In genomic region chr6:77357748-77358470, GRCm38 (mm10) we compare ENCODE assay signal across 12 mouse cellular contexts.
DNase-seq lines count a peak whose midpoint lies in the region; ATAC-seq lines count a peak whose summit lies in the region.
"Had no signal": no experiment of that assay in that cellular context is flagged by ENCODE, and none has a peak within 500 bp of the region (broad histone marks: within the 10 kb centered on the region; RNA-seq: fewer than 3 reads in every experiment).

No protein-coding gene starts in this region.

- H3K4me2 ChIP-seq in midbrain, embryonic 12.5 days (replicated peaks), result no peak overlapping the region
- H3K4me2 ChIP-seq in midbrain, embryonic 13.5 days (replicated peaks), result no peak overlapping the region
- no peak overlapping the region for H3K4me2 ChIP-seq in liver, embryonic 12.5 days
- H3K4me2 ChIP-seq: embryonic facial prominence, embryonic 15.5 days had no signal

- 0 out of 2 replicates have a peak overlapping the region, but pooled peaks have one; percentile 35 for H3K27ac ChIP-seq in midbrain, embryonic 12.5 days (replicated peaks)
- no peak overlapping the region for H3K27ac ChIP-seq in midbrain, embryonic 13.5 days
- no peak overlapping the region for H3K27ac ChIP-seq in liver, embryonic 12.5 days
- H3K27ac ChIP-seq: embryonic facial prominence, embryonic 15.5 days; heart, adult 2 months had no signal

- no peak overlapping the region for H3K4me3 ChIP-seq in midbrain, embryonic 12.5 days
- H3K4me3 ChIP-seq in midbrain, embryonic 13.5 days (replicated peaks), result no peak overlapping the region
- no peak overlapping the region for H3K4me3 ChIP-seq in liver, embryonic 12.5 days
- H3K4me3 ChIP-seq: embryonic facial prominence, embryonic 15.5 days; heart, adult 2 months had no signal

- 0 out of 2 replicates have a peak, but pooled peaks cover 3% of the 10 kb centered on the region for H3K4me1 ChIP-seq in midbrain, embryonic 12.5 days
- H3K4me1 ChIP-seq in midbrain, embryonic 13.5 days (replicated peaks), result peaks cover 6% of the 10 kb centered on the region; the same call in 1 of the 2 replicates
- H3K4me1 ChIP-seq in liver, embryonic 12.5 days, result no peaks in the 10 kb centered on the region
- H3K4me1 ChIP-seq: embryonic facial prominence, embryonic 15.5 days had no signal

- H3K9me3 ChIP-seq in midbrain, embryonic 12.5 days, result no peaks in the 10 kb centered on the region
- no peaks in the 10 kb centered on the region for H3K9me3 ChIP-seq in midbrain, embryonic 13.5 days
- H3K9me3 ChIP-seq in liver, embryonic 12.5 days (replicated peaks), result no peaks in the 10 kb centered on the region
- H3K9me3 ChIP-seq: embryonic facial prominence, embryonic 15.5 days had no signal

- DNase-seq in layer of hippocampus, adult 9-11 months, result peak; percentile 72
- peak; percentile 61 to 69 for DNase-seq in right cerebral cortex, adult 2 months (ENCODE audit: low spot score in 2 of 2)
- no peak for DNase-seq in adrenal gland, adult (ENCODE audit: inconsistent age in 2 of 2, low spot score in 1 of 2)
- no peak for DNase-seq in adrenal gland, adult 2 months
- DNase-seq: heart, adult 2 months; lung, postnatal 36 days had no signal

- H3K9ac ChIP-seq in midbrain, embryonic 12.5 days (replicated peaks), result no peak overlapping the region
- no peak overlapping the region for H3K9ac ChIP-seq in midbrain, embryonic 13.5 days (replicated peaks)
- no peak overlapping the region for H3K9ac ChIP-seq in liver, embryonic 12.5 days
- H3K9ac ChIP-seq: embryonic facial prominence, embryonic 15.5 days had no signal

- H3K36me3 ChIP-seq in midbrain, embryonic 12.5 days, result no peaks in the 10 kb centered on the region
- H3K36me3 ChIP-seq in midbrain, embryonic 13.5 days, result no peaks in the 10 kb centered on the region
- H3K36me3 ChIP-seq in liver, embryonic 12.5 days, result no peaks in the 10 kb centered on the region
- H3K36me3 ChIP-seq: embryonic facial prominence, embryonic 15.5 days had no signal

- 61% methylated on average over 9 of the region's 9 CpGs for WGBS in midbrain, embryonic 12.5 days
- WGBS in midbrain, embryonic 13.5 days, result 60% methylated on average over 9 of the region's 9 CpGs
- 56% methylated on average over 9 of the region's 9 CpGs for WGBS in liver, embryonic 12.5 days (ENCODE audit: insufficient replicate concordance)

- ATAC-seq in midbrain, embryonic 12.5 days (ENCODE audit: low FRiP score, low read depth), result no peak
- ATAC-seq in midbrain, embryonic 13.5 days, result no peak
- peak; percentile 95 for ATAC-seq in frontal cortex, adult (ENCODE audit: low TSS enrichment)
- ATAC-seq in liver, embryonic 12.5 days, result no peak
- ATAC-seq: intestine, embryonic 16.5 days had no signal

- H3K27me3 ChIP-seq in midbrain, embryonic 12.5 days, result no peaks in the 10 kb centered on the region
- no peaks in the 10 kb centered on the region for H3K27me3 ChIP-seq in midbrain, embryonic 13.5 days
- H3K27me3 ChIP-seq in liver, embryonic 12.5 days (replicated peaks), result no peaks in the 10 kb centered on the region
- H3K27me3 ChIP-seq: embryonic facial prominence, embryonic 15.5 days had no signal

Comparison
In these comparisons a context has a peak if more than half of its experiments do, and no peak if none do; other contexts are left out.
1. DNase-seq: peak in layer of hippocampus, adult 9-11 months (single experiment) and right cerebral cortex, adult 2 months (2 of 2); none in adrenal gland, adult (0 of 2) and adrenal gland, adult 2 months (single experiment).